Mouse (Mus musculus) cerebellum, adult 2 months (tissue): ENCODE measurements around the gene Arrdc2. TPM values are rescaled to one million over a fixed set of nuclear protein-coding genes. Genes with fewer than 3 reads are reported as not detected.

Source experiments
- DNase-seq, 2 experiments: peaks; one replicate each; pipeline ENCODE4 v3.0.0; 2021
- H3K27ac ChIP-seq: fragments of 200-500 bp; 2 replicates; pipeline ENCODE4 v1.5.1; 2012; ENCODE audit warnings: low read length, control low read depth, inconsistent platforms; ENCODE audit not compliant: insufficient read depth
- H3K27me3 ChIP-seq: fragments of 200-500 bp; 2 replicates; pipeline ENCODE4 v1.6.1; 2012; ENCODE audit warnings: inconsistent platforms, mild to moderate bottlenecking, low read length, moderate library complexity; ENCODE audit not compliant: control insufficient read depth, insufficient read depth
- H3K4me1 ChIP-seq: fragments of 200-500 bp; 2 replicates; pipeline ENCODE4 v1.6.1; 2011; ENCODE audit warnings: low read length; ENCODE audit not compliant: control insufficient read depth, insufficient read depth
- H3K4me3 ChIP-seq: fragments of 200-500 bp; replicated peaks from 2 replicates; pipeline ENCODE3; 2011; ENCODE audit warnings: mild to moderate bottlenecking, low read depth, low read length, control low read depth; ENCODE audit not compliant: insufficient read depth
- CTCF ChIP-seq: fragments of 200-500 bp; IDR thresholded peaks from 2 replicates; pipeline ENCODE4 v1.5.1; 2011; ENCODE audit warnings: low read depth, mild to moderate bottlenecking, control low read depth, low read length, moderate library complexity, borderline replicate concordance; ENCODE audit not compliant: insufficient read depth
- POLR2A ChIP-seq: fragments of 200-500 bp; IDR thresholded peaks from 2 replicates; pipeline ENCODE4 v1.6.1; 2011; ENCODE audit warnings: low read length, control low read depth, borderline replicate concordance; ENCODE audit not compliant: insufficient read depth
- WGBS: fragments of 180-500 bp; shearing (Covaris S2); methylation state at CpG from one replicate; pipeline ENCODE4 v1.1.7; 2018; 5-methylcytosine and 5-hydroxymethylcytosine counted together
- polyA plus RNA-seq: library from polyadenylated mRNA; depleted of rRNA; stranded (reverse); fragments of >200 nt; gene quantifications from 2 replicates; pipeline ENCODE4 v1.2.3, GENCODE M21; 2012; rRNA removed

Arrdc2 gene
- polyA plus RNA-seq, 1 experiment: 34.0 TPM

DNA sequence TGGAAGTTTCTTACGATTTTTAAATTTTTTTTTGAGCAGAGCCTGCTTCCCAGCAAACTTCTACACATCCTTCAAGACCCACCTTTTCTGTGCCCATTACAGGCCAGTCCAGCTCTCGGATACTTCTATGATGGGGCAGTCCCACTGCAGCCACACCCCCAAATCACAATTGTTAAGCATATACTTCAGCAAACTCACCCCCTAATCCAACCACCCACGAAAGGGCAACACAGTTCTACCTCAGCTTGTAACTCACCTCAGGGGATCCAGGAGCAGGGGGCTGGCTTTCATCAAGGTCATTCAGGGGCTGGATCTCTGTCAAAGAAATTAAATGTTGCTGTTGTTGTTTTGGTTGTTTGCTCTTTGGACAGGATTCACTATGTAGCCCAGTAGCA, 52.5 kb downstream of the Arrdc2 start:
- TF ChIP-seq CTCF: no peak
- WGBS: 96% methylated on average over 3 of the region's 3 CpGs
- Histone ChIP-seq H3K4me3 (no peak overlapping the region), H3K27me3 (no peaks in the 10 kb centered on the region), H3K27ac (no peak overlapping the region), H3K4me1 (peaks cover 17% of the 10 kb centered on the region)
- DNase-seq: no peak

DNA sequence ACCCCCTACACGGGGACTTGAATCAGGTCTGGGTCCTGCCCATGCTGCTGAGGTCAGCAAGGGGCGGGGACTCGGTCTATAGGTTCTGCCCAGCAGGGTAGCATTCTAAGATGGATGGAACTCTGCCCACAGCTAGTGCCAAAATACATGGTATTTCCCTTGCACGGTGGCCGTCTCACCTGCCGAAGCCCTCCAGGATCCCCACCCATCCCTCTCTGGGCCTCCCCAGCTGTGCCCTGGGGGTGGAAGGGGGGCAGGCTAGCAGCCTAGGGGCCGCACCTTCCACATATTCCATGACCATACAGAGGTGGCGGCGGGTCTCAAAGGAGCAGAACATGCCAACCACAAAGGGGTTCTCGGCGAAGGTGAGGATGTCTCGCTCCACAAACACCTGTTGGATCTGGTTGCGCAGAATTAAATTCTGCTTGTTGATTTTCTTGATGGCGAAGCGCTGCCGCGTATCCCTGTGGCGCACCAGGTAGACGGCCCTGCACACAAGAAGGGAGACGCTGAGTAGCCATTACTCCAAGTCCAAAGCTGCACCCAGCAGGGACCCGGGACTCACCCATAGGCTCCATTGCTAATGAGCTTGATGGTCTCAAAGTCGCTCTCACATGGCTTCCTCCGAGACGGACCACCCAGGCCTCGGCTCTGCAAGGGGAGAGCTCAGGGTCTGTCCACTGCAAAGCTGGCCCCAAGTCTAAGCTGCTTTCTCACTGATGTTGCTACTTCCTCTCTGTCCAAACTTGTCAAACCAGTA, 53.0 kb downstream of the Arrdc2 start:
- H3K4me1 ChIP-seq: peaks cover 17% of the 10 kb centered on the region
- H3K27ac ChIP-seq: no peak overlapping the region
- WGBS: 88% methylated on average over 25 of the region's 25 CpGs
- DNase-seq: no peak
- no peak for TF ChIP-seq POLR2A
- TF ChIP-seq CTCF: no peak
- H3K4me3 ChIP-seq: no peak overlapping the region
- no peaks in the 10 kb centered on the region for H3K27me3 ChIP-seq

Other genes starting within 250 kb of the Arrdc2 start
- 55.3 and 61.4 TPM in 2 replicates for gene Isyna1, start 245.3 kb downstream of the Arrdc2 start, polyA plus RNA-seq
- 172 and 181 TPM in 2 replicates for gene Ssbp4, start 230.8 kb downstream of the Arrdc2 start, polyA plus RNA-seq
- 0.30 and 0.33 TPM in 2 replicates for gene Lrrc25, start 223.6 kb downstream of the Arrdc2 start, polyA plus RNA-seq
- 0.28 and 0.51 TPM in 2 replicates for gene Gdf15, start 207.3 kb downstream of the Arrdc2 start, polyA plus RNA-seq
- gene Pgpep1, start 179.3 kb downstream of the Arrdc2 start, polyA plus RNA-seq: 28.3 and 32.5 TPM in 2 replicates
- gene Lsm4, start 166.5 kb downstream of the Arrdc2 start, polyA plus RNA-seq: 113 and 117 TPM in 2 replicates
- 252 and 274 TPM in 2 replicates for gene Jund, start 140.8 kb downstream of the Arrdc2 start, polyA plus RNA-seq
- 0.08 and 0.11 TPM in 2 replicates for gene Iqcn, start 136.3 kb downstream of the Arrdc2 start, polyA plus RNA-seq
- 0.13 TPM in 1 of 2 replicates, not detected in the other for gene Gm3336, start 121.2 kb downstream of the Arrdc2 start, polyA plus RNA-seq
- 2.5 and 3.0 TPM in 2 replicates for gene Pde4c, start 116.0 kb downstream of the Arrdc2 start, polyA plus RNA-seq
- 1,156 and 1,176 TPM in 2 replicates for gene Rab3a, start 85.0 kb downstream of the Arrdc2 start, polyA plus RNA-seq
- gene Mpv17l2, start 78.8 kb downstream of the Arrdc2 start, polyA plus RNA-seq: 81.1 and 83.4 TPM in 2 replicates
- 150 and 158 TPM in 2 replicates for gene Pik3r2, start 63.0 kb downstream of the Arrdc2 start, polyA plus RNA-seq
- 69.5 and 70.4 TPM in 2 replicates for gene Mast3, start 34.7 kb downstream of the Arrdc2 start, polyA plus RNA-seq
- gene Il12rb1, start 31.3 kb downstream of the Arrdc2 start, polyA plus RNA-seq: 1.8 and 1.9 TPM in 2 replicates
- 19.4 and 22.1 TPM in 2 replicates for gene Kcnn1, start 23.5 kb upstream of the Arrdc2 start, polyA plus RNA-seq
- gene Ccdc124, start 34.2 kb upstream of the Arrdc2 start, polyA plus RNA-seq: 123 and 145 TPM in 2 replicates
- 6.7 and 6.9 TPM in 2 replicates for gene Slc5a5, start 53.0 kb upstream of the Arrdc2 start, polyA plus RNA-seq
- gene Rpl18a, start 57.7 kb upstream of the Arrdc2 start, polyA plus RNA-seq: 1,458 and 1,510 TPM in 2 replicates
- 53.4 and 53.7 TPM in 2 replicates for gene Map1s, start 66.2 kb upstream of the Arrdc2 start, polyA plus RNA-seq